Mouse (Mus musculus) erythroblast, adult 5-6 weeks (primary cell): ENCODE results near the gene Zc3h7b. TPM values are rescaled to one million over a fixed set of nuclear protein-coding genes. Genes with fewer than 3 reads are reported as not detected.

Experiments used
- ATAC-seq: replicated peaks from 2 replicates; pipeline ENCODE4 v1.8.0; 2016; ENCODE audit warnings: moderate number of reproducible peaks, mild to moderate bottlenecking, moderate TSS enrichment, inconsistent platforms; ENCODE audit not compliant: poor library complexity, low FRiP score, severe bottlenecking
- total RNA-seq, 2 experiments: library from RNA; stranded (forward) in 1 of 2; stranded (reverse) in 1 of 2; fragments of 150-400 nt in 1 of 2; fragments of 200-764, 138-1000 nt in 1 of 2; gene quantifications; 2 replicates each; pipeline versions ENCODE4 v1.2.3 to v1.2.4; 2015 to 2017; ENCODE audit warnings: low replicate concordance in 2 of 2

Zc3h7b gene
- total RNA-seq, 2 experiments from 2014 or later, result 2.0 to 2.5 TPM

DNA sequence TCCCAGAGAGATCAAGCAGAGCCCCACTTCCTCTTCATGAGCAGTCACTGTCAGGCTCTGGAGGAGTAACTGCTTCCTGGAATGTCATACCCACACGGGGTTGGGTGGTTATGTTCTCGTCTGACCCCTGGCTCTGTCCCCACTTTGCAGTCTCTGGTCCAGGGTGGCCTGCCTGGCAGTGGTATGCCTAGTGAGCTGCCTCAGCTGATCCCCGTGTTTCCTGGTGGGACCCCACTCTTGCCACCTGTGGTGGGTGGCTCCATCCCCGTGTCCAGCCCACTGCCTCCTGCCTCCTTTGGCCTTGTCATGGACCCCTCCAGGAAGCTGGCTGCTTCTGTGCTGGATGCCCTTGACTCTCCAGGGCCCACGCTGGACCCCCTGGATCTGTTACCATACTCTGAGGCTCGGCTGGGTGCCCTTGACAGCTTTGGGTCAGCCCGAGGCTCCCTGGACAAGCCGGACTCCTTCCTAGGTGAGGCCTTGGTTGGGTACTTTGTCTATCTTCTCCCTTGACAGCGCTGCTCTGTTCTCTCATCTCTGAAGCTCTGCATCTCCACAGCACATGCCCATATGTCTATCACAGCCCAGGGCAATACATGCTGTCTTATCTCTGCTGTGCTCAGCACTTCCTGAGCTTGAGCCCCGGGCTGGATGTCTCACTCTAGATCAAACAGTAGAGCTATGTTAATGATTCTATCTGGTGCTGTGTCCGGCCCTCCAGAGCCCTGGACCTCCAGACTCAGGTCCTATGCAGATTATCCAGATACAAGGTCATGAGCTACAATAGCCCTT is 32.0 kb downstream of the Zc3h7b start:
- ATAC-seq, result no peak

DNA sequence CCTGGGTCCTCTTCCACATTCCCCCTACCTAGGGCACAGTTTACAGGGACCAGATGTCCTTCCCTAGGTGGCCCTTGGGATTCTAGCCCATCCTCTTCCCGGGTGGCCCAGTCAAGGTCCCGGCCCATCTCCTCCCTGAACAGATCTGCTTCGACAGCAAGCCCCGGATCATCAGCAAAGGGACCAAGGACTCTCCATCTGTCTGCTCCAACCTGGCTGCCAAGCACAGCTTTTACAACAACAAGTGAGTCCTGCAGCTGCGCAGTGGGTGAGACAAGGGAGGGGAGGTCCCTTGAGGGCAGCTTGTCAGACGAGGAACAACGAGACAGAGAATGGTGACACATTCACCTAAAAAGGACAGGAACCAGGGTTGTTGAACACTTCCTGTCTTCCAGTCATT is 37.0 kb downstream of the Zc3h7b start:
- no peak for ATAC-seq

DNA sequence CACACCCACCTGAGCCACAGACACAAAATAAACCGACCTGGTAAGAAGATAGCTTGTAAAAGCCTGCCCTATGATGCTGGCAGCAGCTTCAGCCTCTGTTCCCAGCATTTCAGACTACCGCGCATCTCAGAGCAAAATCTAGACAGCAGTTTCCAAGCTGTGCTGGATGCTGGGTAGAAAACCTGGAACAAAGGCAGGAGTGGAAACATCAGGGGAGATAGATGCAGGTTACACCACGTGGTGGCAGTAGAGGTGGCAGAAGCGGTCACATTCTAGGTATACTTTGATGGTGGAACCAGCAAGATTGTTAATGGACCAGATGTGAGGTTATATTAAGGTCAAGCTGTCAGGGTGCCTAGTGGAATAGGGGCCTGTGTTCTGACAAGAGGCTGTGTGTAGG is 39.9 kb downstream of the Zc3h7b start:
- ATAC-seq, result no peak

DNA sequence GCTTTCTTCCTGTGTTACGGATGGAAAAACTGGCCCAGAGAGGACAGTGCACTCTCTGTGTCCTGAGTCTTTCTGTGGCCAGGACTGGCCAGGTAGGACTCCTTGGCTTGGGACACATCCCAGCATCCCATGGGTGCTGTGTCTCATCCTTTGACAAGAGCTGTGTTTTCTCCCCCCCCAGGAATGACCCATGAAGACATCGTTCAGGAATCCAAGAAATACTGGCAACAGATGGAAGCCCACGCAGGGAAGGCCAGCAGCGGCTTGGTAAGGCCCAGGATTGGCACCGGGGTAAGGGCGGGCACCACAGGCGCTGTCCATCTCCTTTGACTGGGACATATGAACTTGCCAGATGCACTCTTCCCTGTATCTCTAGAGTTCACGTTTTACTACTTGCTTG is 40.8 kb downstream of the Zc3h7b start:
- no peak for ATAC-seq

DNA sequence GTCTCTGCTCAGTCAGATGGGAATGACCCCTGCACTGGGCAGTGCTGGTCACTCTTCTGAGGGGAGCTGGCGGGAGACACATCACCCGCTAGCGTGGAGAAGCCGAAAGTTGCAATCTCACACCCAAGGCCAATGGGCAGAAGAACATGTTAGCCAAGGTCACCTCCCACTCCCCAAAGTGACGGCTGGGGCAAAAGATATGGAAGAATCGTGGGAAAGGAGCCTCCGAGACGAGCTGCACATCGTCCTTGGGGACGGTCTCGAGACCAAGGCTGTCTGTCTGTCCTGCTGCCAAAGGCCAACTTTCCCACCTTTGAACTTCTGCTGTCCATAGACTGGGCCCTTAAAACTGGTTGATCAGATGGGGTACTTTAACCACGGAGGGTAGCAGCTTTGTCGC is 42.7 kb downstream of the Zc3h7b start:
- ATAC-seq, result no peak

DNA sequence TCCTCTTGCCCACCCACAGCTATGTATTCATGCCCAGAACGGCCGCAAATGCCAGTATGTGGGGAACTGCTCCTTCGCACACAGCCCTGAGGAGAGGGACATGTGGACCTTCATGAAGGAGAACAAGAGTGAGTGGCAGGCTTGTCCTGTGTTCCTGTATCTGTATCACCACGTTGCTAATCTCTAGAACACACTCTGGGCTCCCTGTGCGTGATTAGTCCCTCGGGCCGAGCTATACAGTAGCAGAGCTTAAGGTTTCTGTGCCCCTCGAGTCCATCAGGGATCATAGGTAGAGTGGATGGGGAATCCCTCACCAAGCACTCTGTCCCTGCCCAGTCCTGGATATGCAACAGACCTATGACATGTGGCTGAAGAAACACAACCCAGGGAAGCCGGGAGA is 47.6 kb downstream of the Zc3h7b start:
- ATAC-seq, result no peak

DNA sequence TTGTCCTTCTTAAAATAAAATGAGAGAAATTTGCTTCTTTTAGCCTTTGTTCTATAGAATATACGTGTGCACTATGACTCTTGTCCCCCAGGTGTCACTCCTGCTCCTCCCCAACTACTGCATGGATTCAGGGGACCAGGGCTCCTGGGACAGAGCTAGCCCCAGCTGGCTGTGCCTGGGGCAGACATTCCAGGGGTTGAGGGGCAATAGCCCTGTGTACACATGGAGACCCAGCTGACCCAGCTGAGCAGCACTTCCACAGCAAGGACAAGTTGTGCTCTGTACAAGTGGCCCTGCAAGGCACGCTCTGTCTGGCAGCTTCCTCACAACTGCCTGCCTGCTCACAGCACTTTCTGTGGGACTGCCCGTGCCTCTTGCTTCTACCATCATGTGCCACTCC is 51.4 kb downstream of the Zc3h7b start:
- no peak for ATAC-seq

DNA sequence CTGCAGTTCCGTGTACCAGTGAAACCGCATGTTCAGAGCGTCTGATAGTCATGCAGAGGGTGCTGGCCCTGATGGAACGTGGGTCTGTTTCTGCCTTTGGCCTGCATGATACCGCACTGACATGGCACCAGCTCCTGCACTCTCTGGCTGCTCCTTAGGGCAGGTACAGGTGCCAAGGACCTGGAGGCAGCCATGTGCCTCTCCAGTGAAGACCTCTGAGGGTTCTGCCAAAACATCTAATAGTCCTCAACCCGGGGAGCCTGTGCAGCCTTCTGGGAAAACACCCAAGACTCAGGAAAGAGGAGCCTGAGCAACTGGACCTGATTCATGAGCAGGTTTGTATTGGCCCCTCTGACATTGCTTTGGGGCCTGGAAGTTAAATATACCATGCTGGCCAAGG is 53.0 kb downstream of the Zc3h7b start:
- no peak for ATAC-seq

DNA sequence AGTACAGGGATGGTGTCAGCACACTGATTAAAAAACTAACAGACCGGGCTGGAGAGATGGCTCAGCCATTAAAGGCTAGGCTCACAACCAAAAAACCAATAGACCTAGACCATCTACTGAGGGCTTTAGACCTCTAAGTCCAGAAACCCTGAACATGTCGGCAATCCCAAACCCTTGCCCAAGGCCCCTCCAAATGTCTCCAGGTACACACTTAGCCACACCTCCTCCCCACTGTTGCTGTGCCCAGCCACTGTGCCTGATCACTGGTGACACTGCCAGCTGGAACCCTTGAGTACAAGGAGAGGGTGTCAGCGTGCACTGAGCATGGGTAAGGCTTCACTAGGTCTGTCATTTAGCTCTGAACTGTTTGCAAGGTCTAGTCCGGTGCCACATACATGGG is 53.6 kb downstream of the Zc3h7b start:
- no peak for ATAC-seq

DNA sequence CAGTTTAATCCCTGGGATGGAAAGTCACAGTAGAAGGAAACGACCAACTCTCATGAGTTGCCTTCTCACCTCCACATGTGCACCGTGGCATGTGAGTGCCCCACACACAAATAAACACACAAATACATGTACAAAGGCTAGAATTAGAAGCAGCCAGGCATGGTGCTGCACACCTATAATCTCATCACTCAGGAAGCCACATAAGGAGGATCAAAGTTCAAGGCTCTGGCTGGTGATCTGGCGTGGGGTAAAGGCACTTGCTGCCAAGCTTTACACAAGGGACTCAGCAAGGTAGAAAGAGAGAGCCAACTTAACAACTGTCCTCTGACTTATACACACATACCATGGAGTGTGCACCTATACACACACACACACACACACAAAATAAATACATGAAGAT is 55.5 kb downstream of the Zc3h7b start:
- ATAC-seq, result no peak

DNA sequence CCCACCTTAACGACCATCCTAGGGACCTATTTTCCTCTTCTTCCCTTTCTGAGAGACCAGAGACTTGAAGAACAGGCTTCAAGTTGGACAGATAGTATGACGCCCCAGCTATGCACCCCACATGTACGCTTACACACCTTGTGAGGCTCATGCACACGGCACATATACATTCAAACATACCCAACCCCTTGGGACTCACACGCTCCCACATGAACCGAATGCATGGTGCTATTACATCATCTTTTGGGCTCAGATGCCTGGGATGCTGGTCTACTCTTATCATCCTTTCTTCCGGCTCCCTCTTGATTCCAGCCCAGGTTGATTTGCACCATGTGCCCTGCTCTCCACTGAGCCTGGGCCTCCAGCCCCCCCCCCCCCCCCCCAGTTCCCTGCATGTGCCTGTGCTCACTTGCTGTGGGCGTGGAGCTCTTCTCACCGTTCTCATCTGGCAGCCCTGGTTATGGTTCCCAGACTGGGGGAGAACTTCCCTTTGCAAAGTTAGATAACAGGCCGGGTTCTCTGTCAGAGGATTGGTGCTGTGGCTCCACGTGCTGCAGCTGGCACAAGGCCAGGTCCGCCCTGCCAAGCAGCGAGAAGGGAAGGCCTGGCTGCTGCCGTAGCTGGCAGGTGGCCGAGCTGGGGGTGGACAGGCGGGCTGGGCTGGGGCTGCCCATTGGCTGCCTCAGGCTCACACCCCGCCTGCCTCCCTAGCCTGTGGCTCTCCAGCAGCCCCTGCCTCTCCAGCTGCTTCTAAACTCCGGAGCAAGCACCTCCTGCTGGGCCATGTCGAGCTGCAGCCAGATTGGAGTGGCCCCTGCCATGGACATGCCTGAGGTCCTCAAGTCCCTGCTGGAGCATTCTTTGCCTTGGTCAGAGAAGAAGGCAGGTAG is 57.4 kb downstream of the Zc3h7b start, which contains the start of gene Tef:
Gene Tef (plus strand): TSS at position 421 of the 890 bp plus-strand sequence.
- ATAC-seq, result peak; percentile 94

DNA sequence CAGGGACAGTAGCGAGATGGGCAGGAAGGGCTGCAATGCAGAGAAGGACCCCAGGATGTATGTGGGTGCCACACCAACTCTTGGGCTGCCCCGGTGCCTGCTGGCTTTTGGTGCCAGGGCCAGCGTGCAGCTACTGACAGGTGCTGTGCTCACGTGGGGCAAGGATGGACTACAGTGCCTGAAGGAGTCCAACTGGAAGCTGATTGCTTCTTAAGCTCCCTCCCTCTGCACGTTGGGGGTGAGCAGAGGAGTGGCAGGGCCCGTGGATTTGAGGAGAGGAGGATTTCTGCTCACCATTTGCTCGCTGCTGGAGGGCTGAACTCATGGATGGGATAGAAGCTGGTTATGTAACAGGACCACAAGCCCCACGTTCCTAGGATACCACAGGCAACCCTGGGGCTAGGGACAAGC is 58.1 kb downstream of the Zc3h7b start:
- peak; percentile 22 for ATAC-seq

DNA sequence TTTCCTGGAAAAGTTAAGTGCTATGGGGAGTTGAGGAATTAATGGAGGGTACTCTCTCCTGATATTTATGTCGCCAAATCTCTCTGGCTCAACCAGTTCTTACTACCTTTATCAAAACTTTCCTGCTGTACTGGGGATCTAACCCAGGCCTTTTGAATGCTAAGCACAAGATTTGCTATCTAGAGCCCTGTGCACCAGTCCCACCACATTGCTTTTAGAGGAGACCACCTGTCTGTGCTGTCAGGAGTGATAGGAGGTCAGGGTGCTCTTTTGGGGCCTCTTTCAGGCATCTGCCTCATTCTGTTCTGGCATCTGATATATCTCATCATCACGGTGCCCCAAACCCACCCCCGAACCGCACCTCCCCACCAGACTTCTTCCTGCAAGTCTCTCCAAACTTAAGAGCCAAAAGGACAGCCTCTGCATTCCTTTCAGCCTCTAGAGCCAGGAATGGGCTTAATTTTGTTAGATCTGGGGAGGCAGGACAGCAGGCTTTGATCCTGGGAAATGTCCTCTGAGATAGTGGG is 58.6 kb downstream of the Zc3h7b start:
- no peak for ATAC-seq

DNA sequence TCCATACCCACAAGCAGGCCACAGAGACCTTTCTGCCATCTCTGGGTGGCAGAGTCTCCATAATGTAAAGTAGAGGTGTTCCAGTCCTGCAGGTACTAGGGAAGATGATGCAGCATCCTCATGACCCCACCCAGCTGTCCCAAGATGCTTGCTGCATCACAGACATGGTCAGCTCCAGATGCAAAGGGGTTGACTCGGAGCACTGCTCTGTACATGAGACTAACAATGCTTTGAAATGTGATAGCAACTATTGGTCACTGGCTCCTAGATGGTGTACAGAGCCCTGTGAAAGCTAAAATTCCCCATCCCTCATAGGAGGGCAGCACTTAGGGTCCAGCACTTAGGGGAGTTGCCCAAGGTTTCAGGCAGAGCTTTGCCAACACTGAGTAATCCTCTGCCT is 59.3 kb downstream of the Zc3h7b start:
- ATAC-seq, result no peak

DNA sequence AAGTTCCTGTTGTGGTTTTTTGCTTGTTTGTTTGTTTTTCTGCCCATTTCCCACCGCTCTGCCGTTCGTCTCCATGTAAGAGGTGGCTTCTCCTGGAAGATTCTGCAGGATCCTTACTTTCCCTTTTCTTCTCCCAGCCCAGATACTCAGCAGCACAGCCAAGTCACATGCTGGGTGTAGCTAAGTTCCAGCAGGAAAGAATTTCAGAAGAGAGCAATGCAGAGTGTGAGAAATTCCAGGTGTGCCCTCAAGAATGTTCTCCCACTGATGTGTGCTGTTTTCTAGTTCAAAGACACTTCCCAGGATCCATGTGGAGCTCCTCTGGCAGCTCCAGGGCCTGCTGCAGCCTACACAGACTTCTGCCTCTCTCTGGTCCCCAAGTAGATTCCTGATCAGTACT is 60.0 kb downstream of the Zc3h7b start:
- ATAC-seq, result no peak

DNA sequence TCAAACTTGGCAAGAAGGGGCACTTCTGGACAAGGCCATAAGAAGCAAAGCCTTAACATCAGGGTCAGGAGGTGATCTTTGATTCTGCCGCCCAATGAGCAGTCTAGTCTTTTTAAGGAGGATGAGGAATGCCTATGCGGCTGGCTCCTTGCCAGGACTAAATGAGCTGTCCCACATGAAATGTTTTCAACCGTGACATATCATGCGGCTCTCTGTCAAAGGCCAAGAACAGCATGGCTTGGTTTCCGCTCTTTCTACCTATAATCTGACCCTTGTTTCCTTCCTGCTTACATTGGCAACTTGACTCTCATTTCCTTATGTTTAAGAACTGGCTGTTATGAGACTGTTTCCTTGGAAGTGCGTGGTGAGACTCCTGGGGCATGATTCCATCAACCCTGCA is 60.8 kb downstream of the Zc3h7b start:
- ATAC-seq, result no peak

DNA sequence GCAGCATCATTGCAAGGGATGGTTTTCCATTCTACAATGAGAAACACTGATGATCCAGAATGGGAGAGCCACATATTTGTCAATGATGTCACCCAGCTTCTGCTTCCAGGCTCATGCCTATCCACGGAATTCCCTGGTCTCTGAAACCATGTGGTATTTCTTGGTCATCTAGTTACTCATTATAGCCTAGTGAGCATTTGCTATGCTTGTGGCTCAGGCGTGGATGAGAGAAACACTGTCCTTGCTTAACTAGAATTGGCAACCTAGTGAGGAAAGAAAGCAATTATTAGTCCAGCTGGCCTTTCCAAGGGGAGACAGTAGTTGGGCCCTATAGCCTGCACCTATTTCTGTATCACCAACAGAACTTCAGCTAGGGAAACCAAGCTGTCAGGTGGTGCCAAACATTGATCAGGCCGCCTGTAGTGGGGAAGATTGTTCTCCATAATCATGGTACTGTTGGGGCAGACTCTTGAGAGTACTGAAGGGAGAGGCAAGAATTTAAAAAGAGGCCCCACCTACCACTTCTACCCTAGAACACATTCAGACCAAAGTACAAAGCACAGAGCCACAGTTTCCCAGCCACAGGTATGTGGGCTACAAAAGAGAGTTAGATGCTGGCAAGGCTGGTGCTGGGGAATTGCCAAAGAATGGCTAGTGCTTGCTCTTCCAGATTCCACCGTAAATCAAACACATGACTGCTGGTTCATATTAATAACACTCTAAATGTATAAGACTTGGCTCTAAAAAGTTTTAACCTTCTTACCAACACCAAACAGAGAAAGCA is 62.0 kb downstream of the Zc3h7b start:
- ATAC-seq, result no peak

DNA sequence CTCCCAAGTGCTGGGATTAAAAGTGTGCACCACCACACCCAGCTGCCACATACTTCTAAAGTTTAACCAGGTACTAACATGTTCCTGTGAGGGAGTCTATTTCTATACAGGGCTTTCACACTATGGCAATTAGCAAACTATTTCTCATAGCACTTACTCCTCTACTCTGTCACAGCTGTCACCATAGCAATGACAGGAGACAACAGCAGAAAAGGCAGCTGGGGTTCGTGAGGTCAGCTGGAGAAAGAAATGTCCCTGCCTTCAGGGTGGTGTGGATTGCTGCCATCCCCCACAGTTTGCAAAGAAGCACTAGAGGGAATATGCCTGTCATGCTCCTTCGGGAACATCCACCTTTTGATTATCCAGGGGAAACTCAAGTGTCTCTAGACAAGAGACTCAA is 63.9 kb downstream of the Zc3h7b start:
- no peak for ATAC-seq

DNA sequence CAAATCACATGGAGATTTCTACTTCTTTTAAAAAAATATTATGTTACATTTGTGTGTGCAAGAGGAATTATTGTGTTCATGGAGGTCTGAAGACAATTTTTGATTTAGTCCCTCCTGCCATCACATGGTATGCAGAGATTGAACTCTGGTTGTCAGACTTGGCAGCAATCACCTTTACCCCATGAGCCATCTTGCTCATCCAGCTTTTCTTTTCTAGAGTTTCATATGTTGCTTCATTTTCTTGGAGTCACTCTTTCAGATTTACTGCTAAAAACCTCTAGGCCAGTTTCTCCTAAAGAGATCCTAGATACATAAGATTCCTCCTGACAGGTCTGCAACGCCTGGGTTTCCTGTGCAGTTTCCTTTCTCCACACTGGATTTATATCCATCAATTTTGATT is 64.7 kb downstream of the Zc3h7b start:
- ATAC-seq, result no peak

DNA sequence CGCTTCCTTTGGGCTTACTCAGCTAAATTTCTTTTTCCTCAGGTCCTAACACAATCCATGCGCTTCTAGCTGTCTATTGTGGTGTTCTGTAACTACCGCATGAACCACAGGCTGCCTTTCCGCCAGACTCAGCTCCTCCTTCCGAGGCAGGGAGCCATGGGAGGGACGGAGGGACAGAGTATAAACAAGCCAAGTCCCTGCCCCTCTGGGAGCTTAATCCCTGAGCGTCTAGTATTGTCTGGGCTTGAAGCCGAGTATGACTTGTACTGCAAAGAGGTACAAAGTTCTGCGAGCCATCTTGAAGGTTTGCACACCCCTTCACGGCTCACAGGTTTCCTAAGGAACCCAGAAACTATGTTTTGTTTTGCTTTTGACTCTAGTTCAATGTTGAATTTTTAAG is 65.3 kb downstream of the Zc3h7b start:
- no peak for ATAC-seq
